Mouse (Mus musculus): Measurements from ENCODE around the gene Hcn2. TPM values are rescaled to one million over a fixed set of nuclear protein-coding genes. Genes with fewer than 3 reads are reported as not detected.
A peak's percentile ranks its signal among the peaks of the same experiment; 100 is the strongest.

The Hcn2 gene
- polyA plus RNA-seq, 1 experiment from 2014 or later: 0.89 TPM

- Histone ChIP-seq H3K4me2 (ENCODE audit: low read length) (no peak overlapping the region), H3K36me3 (ENCODE audit: control insufficient read depth, insufficient read depth, low read length) (peaks cover 7% of the 10 kb centered on the region), H3K9ac (ENCODE audit: low read depth, low read length) (no peak overlapping the region), H3K27ac (ENCODE audit: low read length) (no peak overlapping the region), H3K4me1 (ENCODE audit: control insufficient read depth, insufficient read depth, low read length) (peaks cover 8% of the 10 kb centered on the region), H3K4me3 (ENCODE audit: low read depth, low read length) (no peak overlapping the region), H3K9me3 (replicated peaks; ENCODE audit: control insufficient read depth, low read length, poor library complexity, severe bottlenecking) (no peaks in the 10 kb centered on the region), H3K27me3 (ENCODE audit: control insufficient read depth, insufficient read depth, low read depth, low read length) (no peaks in the 10 kb centered on the region)
- no peak for ATAC-seq
- 58% methylated on average over 44 of the region's 44 CpGs for WGBS
Observed at GRCm38 (mm10) chr10:79675346-79676035, 40.9 kb upstream of the Hcn2 start.

DNA sequence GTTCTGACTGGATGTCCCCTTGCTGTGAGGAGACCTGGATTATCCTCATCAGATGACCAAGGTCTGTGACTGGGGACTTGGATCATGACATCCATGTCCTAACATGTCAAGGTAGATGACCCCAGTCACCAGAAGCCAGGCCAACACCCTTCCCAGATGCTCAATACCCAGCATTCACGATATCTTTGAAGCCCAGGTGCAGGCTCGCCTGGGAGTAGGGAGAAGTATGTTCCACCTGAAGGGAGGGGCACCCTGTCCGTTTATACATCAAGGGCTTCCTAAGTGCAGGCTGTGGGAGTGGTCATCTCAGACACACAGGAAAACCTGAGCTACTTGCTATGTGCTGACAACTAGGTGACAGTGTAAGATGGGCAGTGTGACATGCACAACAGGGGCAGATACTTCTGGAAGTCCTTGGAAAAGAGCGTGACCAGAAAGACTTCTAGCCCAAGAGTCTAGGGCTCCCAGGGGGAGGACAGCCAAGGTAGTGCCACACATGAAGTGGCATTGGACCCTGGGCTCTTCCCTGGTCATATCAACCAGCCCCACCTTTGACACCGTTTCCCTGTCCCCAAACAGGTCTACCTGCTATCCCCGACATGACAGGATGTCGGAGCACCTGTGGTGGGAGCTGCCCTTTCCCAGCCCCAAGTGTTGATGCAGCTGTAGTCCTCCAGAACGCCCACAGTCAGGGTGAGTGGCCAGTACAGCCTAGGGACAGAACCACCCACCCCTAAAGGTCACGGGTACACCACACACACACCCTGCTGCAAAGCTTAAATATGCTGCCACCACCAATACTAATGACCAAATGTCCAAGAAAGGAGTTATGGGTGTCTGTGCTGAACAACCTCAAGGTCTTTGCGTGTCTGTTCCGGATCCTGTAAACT lies 35.6 kb upstream of the Hcn2 start:
- Histone ChIP-seq H3K27ac (ENCODE audit: low read length) (peak overlapping the region; percentile 90), H3K27me3 (ENCODE audit: control insufficient read depth, insufficient read depth, low read depth, low read length) (no peaks in the 10 kb centered on the region), H3K4me1 (ENCODE audit: control insufficient read depth, insufficient read depth, low read length) (peaks cover 18% of the 10 kb centered on the region), H3K9ac (ENCODE audit: low read depth, low read length) (peak overlapping the region; percentile 70), H3K4me2 (ENCODE audit: low read length) (peak overlapping the region; percentile 66), H3K4me3 (ENCODE audit: low read depth, low read length) (peak overlapping the region; percentile 81), H3K36me3 (ENCODE audit: control insufficient read depth, insufficient read depth, low read length) (peaks cover 7% of the 10 kb centered on the region), H3K9me3 (replicated peaks; ENCODE audit: control insufficient read depth, low read length, poor library complexity, severe bottlenecking) (no peaks in the 10 kb centered on the region)
- ATAC-seq: peak; percentile 41
- WGBS: 46% methylated on average over 11 of the region's 11 CpGs

GRCm38 (mm10) chr10:79681591-79682245 lies 34.7 kb upstream of the Hcn2 start, which contains the start of gene Cdc34:
TSS of gene Cdc34 (plus strand) at chr10:79682195.
- peak within 1 kb of the TSS; percentile 78 for H3K9ac ChIP-seq (ENCODE audit: low read depth, low read length)
- peak within 1 kb of the TSS; percentile 81 for H3K4me3 ChIP-seq (ENCODE audit: low read depth, low read length)
- peak within 1 kb of the TSS; percentile 96 for H3K4me2 ChIP-seq (ENCODE audit: low read length)
- H3K27ac ChIP-seq (ENCODE audit: low read length): peak within 1 kb of the TSS; percentile 90
- no peaks in the 10 kb centered on the region for H3K27me3 ChIP-seq (ENCODE audit: control insufficient read depth, insufficient read depth, low read depth, low read length)
- H3K9me3 ChIP-seq (replicated peaks; ENCODE audit: control insufficient read depth, low read length, poor library complexity, severe bottlenecking): no peaks in the 10 kb centered on the region
- H3K4me1 ChIP-seq (ENCODE audit: control insufficient read depth, insufficient read depth, low read length): peaks cover 18% of the 10 kb centered on the region
- under 1% methylated on average over 67 of the region's 84 CpGs for WGBS
- peak; percentile 95 for ATAC-seq
- H3K36me3 ChIP-seq (ENCODE audit: control insufficient read depth, insufficient read depth, low read length): peaks cover 12% of the 10 kb centered on the region

GRCm38 (mm10) chr10:79682551-79682915 lies 33.9 kb upstream of the Hcn2 start:
- peak; percentile 6 for ATAC-seq
- no peaks in the 10 kb centered on the region for H3K27me3 ChIP-seq (ENCODE audit: control insufficient read depth, insufficient read depth, low read depth, low read length)

DNA sequence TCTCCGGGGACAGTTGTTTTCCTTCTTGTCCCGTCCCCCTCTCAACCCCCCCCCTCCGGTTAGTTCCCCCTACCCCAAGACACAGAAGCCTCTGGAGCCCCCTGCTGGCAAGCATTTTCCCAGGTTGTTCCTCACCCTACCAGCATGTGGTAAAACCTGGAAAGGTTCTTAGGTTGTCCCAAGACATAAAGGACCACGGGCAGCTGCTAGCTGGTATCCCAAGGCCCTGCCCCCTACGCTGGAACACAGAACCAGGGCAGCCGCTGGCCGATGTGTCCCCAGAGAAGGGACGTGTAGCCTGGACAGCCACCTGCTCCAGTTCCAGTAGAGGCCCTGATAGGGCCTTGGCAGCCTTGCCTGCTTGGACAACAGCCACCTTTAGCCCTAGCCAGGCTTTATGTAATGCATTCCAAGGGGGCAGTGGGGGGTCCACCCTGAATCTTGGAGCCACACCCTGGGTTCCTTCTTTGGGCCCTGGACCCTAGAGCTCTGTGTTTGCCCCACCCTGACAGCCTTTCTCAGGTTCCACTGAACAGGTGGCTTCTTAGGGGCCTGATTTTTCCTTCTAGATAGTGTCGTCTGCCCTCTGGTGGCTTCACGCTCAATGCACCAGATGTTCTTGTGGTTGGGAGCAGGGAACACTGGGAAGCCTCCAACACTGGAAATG lies 33.4 kb upstream of the Hcn2 start:
- peaks cover 18% of the 10 kb centered on the region for H3K36me3 ChIP-seq (ENCODE audit: control insufficient read depth, insufficient read depth, low read length)
- peak overlapping the region; percentile 81 for H3K4me3 ChIP-seq (ENCODE audit: low read depth, low read length)
- H3K27me3 ChIP-seq (ENCODE audit: control insufficient read depth, insufficient read depth, low read depth, low read length): no peaks in the 10 kb centered on the region
- no peak for ATAC-seq
- peak overlapping the region; percentile 96 for H3K4me2 ChIP-seq (ENCODE audit: low read length)
- H3K4me1 ChIP-seq (ENCODE audit: control insufficient read depth, insufficient read depth, low read length): peaks cover 18% of the 10 kb centered on the region
- peak overlapping the region; percentile 78 for H3K9ac ChIP-seq (ENCODE audit: low read depth, low read length)
- WGBS: 8% methylated on average over 10 of the region's 10 CpGs
- H3K27ac ChIP-seq (ENCODE audit: low read length): peak overlapping the region; percentile 50
- no peaks in the 10 kb centered on the region for H3K9me3 ChIP-seq (replicated peaks; ENCODE audit: control insufficient read depth, low read length, poor library complexity, severe bottlenecking)

More at GRCm38 (mm10) chr10:79682551-79682915, 33.9 kb upstream of the Hcn2 start:
- peak overlapping the region; percentile 96 for H3K4me2 ChIP-seq (ENCODE audit: low read length)
- H3K36me3 ChIP-seq (ENCODE audit: control insufficient read depth, insufficient read depth, low read length): peaks cover 14% of the 10 kb centered on the region
- H3K27ac ChIP-seq (ENCODE audit: low read length): peak overlapping the region; percentile 71; the same call in 1 of the 2 replicates
- H3K4me1 ChIP-seq (ENCODE audit: control insufficient read depth, insufficient read depth, low read length): peaks cover 18% of the 10 kb centered on the region
- 2% methylated on average over 10 of the region's 10 CpGs for WGBS
- peak overlapping the region; percentile 81 for H3K4me3 ChIP-seq (ENCODE audit: low read depth, low read length)
- H3K9me3 ChIP-seq (replicated peaks; ENCODE audit: control insufficient read depth, low read length, poor library complexity, severe bottlenecking): no peaks in the 10 kb centered on the region
- H3K9ac ChIP-seq (ENCODE audit: low read depth, low read length): peak overlapping the region; percentile 78

- 91% methylated on average over 6 of the region's 6 CpGs for WGBS
- ATAC-seq: no peak
- peaks cover 18% of the 10 kb centered on the region for H3K4me1 ChIP-seq (ENCODE audit: control insufficient read depth, insufficient read depth, low read length)
- no peaks in the 10 kb centered on the region for H3K9me3 ChIP-seq (replicated peaks; ENCODE audit: control insufficient read depth, low read length, poor library complexity, severe bottlenecking)
- H3K27ac ChIP-seq (ENCODE audit: low read length): no peak overlapping the region
- H3K9ac ChIP-seq (ENCODE audit: low read depth, low read length): peak overlapping the region; percentile 78; the same call in 1 of the 2 replicates
- H3K4me2 ChIP-seq (ENCODE audit: low read length): peak overlapping the region; percentile 96
- peak overlapping the region; percentile 81 for H3K4me3 ChIP-seq (ENCODE audit: low read depth, low read length)
- no peaks in the 10 kb centered on the region for H3K27me3 ChIP-seq (ENCODE audit: control insufficient read depth, insufficient read depth, low read depth, low read length)
- peaks cover 28% of the 10 kb centered on the region for H3K36me3 ChIP-seq (ENCODE audit: control insufficient read depth, insufficient read depth, low read length)
Observed at GRCm38 (mm10) chr10:79683726-79684640, 32.5 kb upstream of the Hcn2 start.

GRCm38 (mm10) chr10:79684770-79685600 lies 31.4 kb upstream of the Hcn2 start:
- WGBS: 94% methylated on average over 25 of the region's 25 CpGs
- ATAC-seq: no peak
- H3K9me3 ChIP-seq (replicated peaks; ENCODE audit: control insufficient read depth, low read length, poor library complexity, severe bottlenecking): no peaks in the 10 kb centered on the region
- H3K27me3 ChIP-seq (ENCODE audit: control insufficient read depth, insufficient read depth, low read depth, low read length): no peaks in the 10 kb centered on the region
- H3K4me1 ChIP-seq (ENCODE audit: control insufficient read depth, insufficient read depth, low read length): peaks cover 18% of the 10 kb centered on the region
- H3K27ac ChIP-seq (ENCODE audit: low read length): no peak overlapping the region
- no peak overlapping the region for H3K9ac ChIP-seq (ENCODE audit: low read depth, low read length)
- H3K4me2 ChIP-seq (ENCODE audit: low read length): no peak overlapping the region
- no peak overlapping the region for H3K4me3 ChIP-seq (ENCODE audit: low read depth, low read length)
- peaks cover 29% of the 10 kb centered on the region for H3K36me3 ChIP-seq (ENCODE audit: control insufficient read depth, insufficient read depth, low read length)
